Mouse (Mus musculus): ENCODE results near the gene Plg.

The Plg gene

DNA sequence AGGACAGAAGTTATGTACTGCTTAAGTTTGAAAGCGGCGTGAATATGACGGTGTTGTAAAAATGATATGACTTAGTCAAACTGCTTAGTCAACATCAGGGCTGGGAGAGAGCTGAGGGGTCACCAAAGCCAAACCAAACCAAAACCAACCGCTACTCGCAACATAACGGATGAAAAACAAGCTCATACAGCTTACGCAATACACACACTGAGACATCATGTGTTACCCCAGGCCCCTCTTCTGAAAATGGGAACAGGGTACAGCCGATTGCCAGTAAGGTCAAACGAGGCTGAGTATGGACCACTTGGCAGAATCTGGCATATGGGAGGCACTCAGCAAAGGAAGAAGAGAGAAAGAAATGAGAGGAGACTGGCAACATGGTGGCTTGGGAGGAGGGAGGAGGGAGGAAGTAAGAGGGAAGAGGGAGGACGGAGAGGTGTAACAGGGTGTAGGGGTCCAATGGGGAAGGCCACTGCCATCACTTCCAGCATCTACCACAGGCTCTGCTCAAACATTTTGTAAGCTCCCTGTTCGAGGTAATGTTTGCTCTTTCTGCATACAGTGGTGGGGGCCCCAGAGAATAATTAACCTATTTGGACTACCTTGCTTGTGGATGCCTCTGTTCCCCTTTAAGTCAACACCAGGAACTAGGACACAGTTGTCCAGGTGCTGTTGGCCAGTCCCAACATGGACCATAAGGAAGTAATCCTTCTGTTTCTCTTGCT, at the start of gene Plg:
Plg (plus strand) TSS at position 628 of the 725 bp plus-strand sequence.
- no peak for DNase-seq

- no peak for DNase-seq
Measured at GRCm38 (mm10) chr17:12335115-12335514, 43.3 kb upstream of the Plg start.

DNA sequence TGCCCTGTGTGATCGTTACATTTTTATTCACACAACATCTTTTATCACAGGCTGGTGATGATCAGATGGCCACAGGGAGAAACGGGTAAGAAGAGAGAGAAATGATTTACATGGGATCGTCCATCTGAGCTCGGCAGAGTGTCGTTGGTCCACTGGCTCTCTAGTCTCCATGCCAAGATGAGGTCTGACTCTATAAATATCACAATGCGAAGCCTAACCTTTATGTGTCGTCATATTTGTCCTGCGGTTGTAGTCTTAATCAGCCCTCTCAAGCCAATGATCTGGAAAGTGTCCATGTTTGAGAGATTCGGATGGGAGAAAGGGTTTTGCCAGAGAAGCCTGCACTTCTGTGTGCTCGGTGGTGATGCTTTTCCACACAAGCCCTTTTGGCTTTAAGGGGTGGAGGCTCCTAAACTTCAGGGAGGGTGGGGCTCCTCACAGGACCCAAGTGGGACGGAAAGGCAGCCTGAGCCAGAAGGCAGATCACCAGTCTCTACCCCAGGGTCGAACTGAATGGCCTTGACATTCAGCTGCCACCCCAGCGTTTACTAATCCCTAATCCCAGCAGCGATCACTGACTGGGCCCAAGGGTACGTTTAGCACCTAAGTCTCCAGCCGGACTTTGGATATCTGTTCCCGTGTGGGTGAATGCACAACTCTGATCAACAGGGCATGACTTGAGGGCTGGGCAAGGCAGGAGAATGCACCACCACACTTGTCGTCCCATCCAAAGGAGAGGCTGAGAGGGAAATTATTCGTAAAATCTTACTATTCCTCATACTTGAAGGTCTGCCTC, 42.1 kb upstream of the Plg start:
- DNase-seq: peak; percentile 45

- peak; percentile 68 for DNase-seq
Measured at GRCm38 (mm10) chr17:12337156-12337555, 41.3 kb upstream of the Plg start.

DNA sequence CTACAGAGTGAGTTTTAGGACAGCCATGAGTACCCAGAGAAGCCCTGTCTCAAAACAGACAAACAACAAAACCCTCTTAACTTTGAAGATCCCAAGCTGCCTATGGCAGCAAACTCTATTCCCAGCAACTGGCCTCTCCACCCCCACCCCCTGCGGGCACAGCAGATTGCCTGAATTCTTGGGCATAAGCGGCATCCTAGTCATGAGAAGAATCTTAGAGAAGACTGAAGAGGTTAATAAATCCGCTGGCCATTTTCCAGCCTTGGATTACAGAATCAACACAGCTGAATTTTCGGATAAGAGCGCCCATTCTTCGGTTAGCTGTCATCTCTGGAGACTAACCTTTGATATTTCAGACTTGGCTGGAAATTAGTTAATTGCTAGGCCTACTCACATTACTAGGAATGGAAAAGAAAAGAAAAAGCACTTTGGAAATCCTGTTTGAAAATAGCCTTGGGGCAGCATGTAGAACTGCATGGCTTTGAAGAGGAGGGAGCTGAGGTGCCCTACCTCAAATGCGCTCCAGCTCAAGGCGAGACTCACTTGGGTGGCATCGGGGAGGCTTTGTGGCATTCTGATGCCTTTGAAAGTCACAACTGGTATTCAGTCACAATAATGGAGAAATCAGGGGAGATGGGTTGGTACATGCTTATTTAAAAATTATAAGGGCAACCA, 34.6 kb upstream of the Plg start:
- no peak for DNase-seq

DNA sequence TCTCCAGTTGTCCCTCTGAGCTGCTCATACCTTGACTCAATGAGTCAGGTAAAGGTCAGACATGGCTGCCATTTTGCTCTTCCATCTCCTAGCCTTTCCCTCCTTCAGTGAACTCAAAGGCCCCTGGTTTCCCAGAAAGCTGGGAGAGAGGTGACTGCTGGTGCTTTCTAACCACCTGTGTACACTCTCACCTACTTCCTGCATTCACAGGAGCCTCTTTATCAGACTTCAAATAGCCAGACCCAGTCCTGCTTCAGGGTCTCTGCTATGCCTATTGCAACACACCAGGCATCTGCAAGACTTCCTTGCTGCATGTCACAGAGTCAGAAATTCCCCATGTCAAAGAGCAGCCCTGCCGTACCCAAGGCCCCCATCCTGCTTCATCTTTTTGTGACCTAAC, 30.9 kb upstream of the Plg start:
- DNase-seq: no peak

GRCm38 (mm10) chr17:12351564-12351963, 26.8 kb upstream of the Plg start:
- no peak for DNase-seq

GRCm38 (mm10) chr17:12352781-12353180, 25.6 kb upstream of the Plg start:
- DNase-seq: no peak

DNA sequence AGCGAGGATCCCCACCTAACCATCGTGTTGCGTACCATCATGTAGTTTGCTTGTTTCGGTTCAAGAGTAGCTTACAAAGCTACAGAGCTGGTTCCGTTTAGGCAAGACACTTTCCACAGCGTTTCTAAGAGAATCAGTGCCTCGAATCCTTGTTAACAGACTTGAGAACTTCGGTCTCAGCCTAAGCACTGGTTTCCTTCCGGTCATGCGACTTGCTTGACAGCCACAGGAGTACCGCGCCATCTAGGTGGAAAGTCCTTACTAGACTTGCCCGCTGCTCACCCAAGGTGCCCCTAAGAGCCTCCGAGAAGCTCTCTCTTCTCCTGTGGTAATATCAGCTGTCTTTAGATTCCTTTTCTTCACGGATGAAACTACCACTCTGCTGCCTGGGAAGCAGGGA, 18.5 kb upstream of the Plg start:
- no peak for DNase-seq

GRCm38 (mm10) chr17:12363601-12364425, 14.6 kb upstream of the Plg start:
- DNase-seq: no peak

- DNase-seq: no peak
Measured at GRCm38 (mm10) chr17:12364426-12364735, 14.0 kb upstream of the Plg start.

DNA sequence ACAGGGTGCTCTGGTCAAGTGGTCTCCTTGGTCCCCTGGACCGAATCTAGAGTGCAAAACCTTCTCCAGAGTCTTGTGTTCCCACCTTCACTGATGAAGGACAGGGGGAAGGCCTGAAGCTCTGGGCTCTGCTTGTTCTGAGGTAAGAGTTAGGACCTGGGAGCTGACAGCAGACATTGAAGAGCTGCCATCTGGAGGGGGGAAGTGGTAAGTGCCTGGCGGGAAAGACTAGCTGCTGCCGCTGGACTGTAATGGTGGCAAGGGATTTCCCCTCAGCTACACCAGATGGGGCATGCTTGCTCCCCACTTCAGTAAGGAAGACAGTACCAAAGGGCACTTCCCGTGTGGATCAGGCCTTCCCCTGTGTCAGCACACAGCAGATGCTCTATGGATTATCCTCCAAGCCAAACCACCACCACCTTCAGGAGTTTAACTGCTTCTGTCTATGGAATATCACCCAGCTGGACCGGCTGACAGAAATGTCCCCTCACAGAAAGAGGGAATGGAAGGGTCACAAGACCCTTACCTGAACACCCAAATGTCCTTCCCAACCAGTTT, 11.0 kb upstream of the Plg start:
- DNase-seq: peak; percentile 82

GRCm38 (mm10) chr17:12369393-12369792, 9.0 kb upstream of the Plg start:
- DNase-seq: no peak

DNA sequence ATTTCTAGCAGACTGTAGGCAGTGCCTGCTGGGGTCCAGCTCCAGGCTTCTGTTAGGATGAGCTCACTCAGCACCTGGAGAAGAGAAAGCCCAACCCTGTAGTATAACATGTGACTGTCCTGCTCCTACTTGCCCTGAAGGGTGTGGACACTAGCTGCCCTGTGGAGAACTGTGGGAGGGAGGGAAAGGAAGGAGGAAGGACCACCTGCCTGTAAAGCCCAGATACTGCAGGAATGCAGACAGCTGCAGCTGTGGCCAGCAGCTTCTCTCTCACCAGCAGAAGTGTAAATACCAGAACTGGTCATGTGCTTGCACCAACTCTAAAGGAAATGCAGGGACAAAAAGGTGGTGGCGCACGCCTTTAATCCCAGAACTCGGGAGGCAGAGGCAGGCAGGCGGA, 8.1 kb upstream of the Plg start:
- DNase-seq: no peak

DNA sequence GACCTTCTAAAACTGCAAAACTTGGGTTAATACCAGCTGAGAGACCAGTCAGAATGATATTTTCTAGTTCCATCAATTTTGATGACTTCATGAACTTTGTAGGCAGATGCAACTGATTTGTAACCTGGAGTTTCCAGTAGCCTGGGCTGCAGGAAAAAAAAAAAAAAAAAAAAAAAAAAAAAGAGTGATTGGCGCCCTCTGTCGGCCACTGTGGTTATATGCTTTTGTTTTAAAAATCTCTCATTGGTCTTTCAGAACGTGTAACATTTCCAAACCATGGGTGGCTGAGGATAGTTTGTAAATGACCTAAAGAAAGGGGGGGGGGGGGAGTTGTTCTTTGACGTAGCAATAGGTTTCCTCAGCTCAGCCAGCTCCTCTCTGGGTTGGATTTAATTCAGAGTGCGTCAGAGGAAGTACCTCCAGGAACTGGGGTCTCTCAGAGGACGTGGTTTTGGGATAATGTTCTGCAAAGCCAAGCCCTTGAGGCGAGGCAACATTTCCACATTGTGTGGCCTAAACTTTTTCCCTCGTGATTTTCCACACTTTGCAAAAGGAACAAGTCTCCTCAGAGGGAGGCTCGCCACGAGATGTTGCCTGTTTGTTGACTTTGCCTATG, 7.0 kb upstream of the Plg start:
- peak; percentile 30 for DNase-seq

- peak; percentile 82 for DNase-seq
Measured at GRCm38 (mm10) chr17:12372021-12372420, 6.4 kb upstream of the Plg start.

DNA sequence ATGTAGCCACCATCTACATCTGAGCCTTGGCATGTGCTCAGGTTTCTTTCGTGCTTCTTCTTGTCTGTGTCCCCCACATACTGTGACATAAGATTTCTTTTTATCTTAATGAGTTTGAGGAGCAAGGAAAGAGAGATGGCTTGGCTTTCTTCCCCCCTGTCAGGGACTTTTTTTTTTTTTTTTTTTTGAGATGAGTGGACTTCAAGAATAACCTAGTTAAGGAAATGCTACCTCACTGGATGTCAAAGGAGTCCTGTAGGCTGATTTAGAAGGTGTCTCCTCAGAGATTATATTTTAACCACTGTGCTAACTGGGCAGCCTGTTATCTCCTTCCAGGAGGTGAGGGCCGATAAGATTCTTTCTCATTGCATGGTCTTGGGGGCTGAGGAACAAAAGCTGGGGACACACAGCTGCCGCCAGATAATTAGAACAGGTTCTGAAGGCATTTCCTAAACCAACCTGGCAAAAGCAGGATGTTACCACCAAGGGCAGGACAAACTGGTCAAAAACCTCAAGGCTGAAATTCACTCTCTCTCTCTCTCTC, 4.7 kb upstream of the Plg start:
- DNase-seq: no peak

DNA sequence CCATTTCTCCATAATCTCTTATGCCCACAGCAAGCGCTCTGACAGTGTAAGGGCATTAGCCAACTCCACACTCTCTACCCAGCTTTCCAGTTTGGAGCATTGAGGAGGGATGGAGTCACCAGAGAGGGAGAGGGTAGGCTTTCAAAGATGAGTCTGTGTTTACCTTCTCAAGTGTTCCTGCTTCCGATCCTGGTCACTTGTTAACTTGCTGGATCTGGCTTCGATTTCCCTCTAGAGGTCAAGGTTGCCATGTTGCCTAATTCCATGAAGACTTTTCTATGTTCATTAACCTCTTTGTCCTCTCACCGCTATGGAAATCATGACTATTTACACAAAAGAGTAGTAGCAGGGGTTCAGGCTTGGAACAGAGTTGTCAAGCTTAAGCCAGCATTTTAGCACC, 1.9 kb downstream of the Plg start:
- no peak for DNase-seq

- no peak for DNase-seq
Measured at GRCm38 (mm10) chr17:12381579-12381978, 3.2 kb downstream of the Plg start.

GRCm38 (mm10) chr17:12382531-12382930, 4.1 kb downstream of the Plg start:
- no peak for DNase-seq

DNA sequence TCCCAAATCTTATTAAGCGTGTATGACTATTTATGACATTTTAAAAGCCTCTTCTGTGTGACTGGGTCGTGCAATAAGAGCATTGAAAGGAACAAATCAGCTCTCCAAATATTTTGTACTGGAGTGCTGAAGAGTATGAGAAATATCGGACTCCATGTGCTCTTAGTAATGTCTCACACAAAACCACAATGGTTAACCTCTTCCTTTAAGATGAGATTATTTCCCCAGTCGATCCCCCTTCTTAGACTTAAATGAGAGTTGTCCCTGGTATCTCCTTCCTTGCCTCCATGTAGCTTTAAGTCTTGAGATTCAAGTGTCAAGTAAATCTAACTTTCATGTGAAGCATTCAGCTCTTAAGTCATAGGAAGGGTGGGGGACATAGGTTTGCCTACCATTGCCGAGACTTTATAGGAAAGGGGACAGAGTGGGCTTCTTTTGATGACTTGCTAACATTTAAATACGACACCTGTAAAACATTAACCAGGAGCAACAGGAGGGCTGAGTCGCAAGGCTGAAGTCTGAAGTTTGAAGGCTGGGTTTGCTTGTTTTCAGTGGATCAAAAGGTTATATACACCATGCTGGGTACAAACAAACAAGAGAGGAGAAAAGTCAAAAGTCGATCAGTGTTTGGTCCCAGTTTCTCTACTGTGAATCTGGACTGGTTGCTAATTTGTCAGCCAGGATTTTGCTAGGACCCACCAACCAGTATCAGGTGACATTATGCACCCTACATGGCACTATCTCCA, 6.8 kb downstream of the Plg start:
- DNase-seq: peak; percentile 26

All from kidney, postnatal 14 days (tissue).